Comparison of ENCODE assay signal across 21 mouse cellular contexts in the genomic region with DNA sequence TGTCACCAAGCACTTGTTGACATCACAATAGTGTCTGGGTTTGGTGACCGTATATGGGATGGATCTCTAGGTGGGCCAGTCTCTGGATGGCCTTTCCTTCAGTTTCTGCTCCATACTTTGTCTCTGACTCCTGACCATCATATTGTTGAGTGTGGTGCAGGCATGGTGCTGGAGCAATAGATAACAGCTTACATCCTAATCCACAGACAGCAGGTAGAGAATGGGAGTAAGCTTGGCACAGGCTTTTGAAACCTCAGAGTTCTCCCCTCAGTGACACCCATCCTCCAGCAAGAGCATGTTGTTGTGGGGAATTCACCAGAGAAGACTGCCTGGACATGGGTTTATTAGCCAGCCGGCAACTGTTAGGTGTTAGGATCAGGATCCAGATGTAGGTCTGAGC.
"Had no signal": no experiment of that assay in that cellular context is flagged by ENCODE, and none has a peak within 500 bp of the region (broad histone marks: within the 10 kb centered on the region; RNA-seq: fewer than 3 reads in every experiment).

No protein-coding gene starts in this region.

- H3K4me2 ChIP-seq: lung, embryonic 14.5 days; midbrain, embryonic 12.5 days; neural tube, embryonic 13.5 days; neural tube, embryonic 15.5 days had no signal

- H3K4me1 ChIP-seq: midbrain, embryonic 10.5 days; midbrain, embryonic 12.5 days; neural tube, embryonic 13.5 days; neural tube, embryonic 15.5 days had no signal

- H3K4me3 ChIP-seq: liver, embryonic 15.5 days; megakaryocyte, embryonic 14.5 days; midbrain, embryonic 10.5 days; midbrain, embryonic 12.5 days; myocyte; neural tube, embryonic 13.5 days; neural tube, embryonic 15.5 days had no signal

- H3K36me3 ChIP-seq: liver, embryonic 15.5 days; midbrain, embryonic 10.5 days; midbrain, embryonic 12.5 days; neural tube, embryonic 13.5 days; neural tube, embryonic 15.5 days had no signal

- H3K27ac ChIP-seq: liver, embryonic 15.5 days; midbrain, embryonic 10.5 days; midbrain, embryonic 12.5 days; neural tube, embryonic 13.5 days; neural tube, embryonic 15.5 days had no signal

- ATAC-seq: midbrain, embryonic 16.5 days had no signal

- H3K9me3 ChIP-seq: liver, embryonic 15.5 days; megakaryocyte, embryonic 14.5 days; midbrain, embryonic 10.5 days; midbrain, embryonic 12.5 days; neural tube, embryonic 13.5 days; neural tube, embryonic 15.5 days had no signal

- DNase-seq: lung, adult 18-20 months; lung, embryonic 14.5 days; lung, postnatal 10 days; lung, postnatal 4 days; midbrain, embryonic 14.5 days; retina, postnatal 1 day; right cerebral cortex, adult 18-20 months; right cerebral cortex, postnatal 25 days; right cerebral cortex, postnatal 4 days; spleen, adult 18-20 months; thymus, adult 18-20 months; thymus, postnatal 14 days; thymus, postnatal 36 days had no signal

- H3K9ac ChIP-seq: liver, embryonic 15.5 days; lung, embryonic 14.5 days; midbrain, embryonic 12.5 days; neural tube, embryonic 13.5 days; neural tube, embryonic 15.5 days had no signal

- H3K27me3 ChIP-seq: liver, embryonic 15.5 days; megakaryocyte, embryonic 14.5 days; midbrain, embryonic 12.5 days; neural tube, embryonic 13.5 days; neural tube, embryonic 15.5 days had no signal
